Mouse (Mus musculus): Measurements from ENCODE around the gene Rhpn2. TPM values are rescaled to one million over a fixed set of nuclear protein-coding genes. Genes with fewer than 3 reads are reported as not detected.

The Rhpn2 gene
- polyA plus RNA-seq, 1 experiment from 2014 or later: 3.7 TPM

DNA sequence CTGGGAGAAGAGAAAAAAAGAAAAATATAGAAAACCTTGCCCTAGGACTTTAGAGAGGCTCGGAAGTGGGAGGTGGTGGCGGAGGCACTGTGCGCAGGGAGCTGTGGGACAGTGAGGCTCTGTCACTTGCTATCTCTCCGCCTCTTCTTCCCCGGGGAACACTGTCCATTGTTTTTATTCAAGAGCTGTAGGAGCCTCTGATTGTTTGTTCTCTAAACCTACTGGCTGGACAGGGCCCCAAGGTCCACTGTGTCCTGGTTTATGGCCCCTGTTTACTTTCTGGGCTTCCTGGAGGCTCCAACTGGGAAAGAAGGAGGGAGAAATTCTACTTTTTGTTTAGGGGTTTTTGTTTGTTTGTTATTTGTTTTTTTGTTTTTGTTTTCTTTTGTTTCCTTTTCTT lies 6.2 kb downstream of the Rhpn2 start:
- Histone ChIP-seq H3K4me2 (replicated peaks; ENCODE audit: low read depth, low read length) (no peak overlapping the region), H3K4me1 (replicated peaks; ENCODE audit: control insufficient read depth, insufficient read depth, low read length) (no peaks in the 10 kb centered on the region), H3K9ac (ENCODE audit: low read depth, low read length) (no peak overlapping the region), H3K36me3 (ENCODE audit: control insufficient read depth, insufficient read depth, low read length) (no peaks in the 10 kb centered on the region), H3K9me3 (ENCODE audit: control insufficient read depth, low read length) (no peaks in the 10 kb centered on the region), H3K27me3 (ENCODE audit: control insufficient read depth, insufficient read depth, low read length) (peaks cover 5% of the 10 kb centered on the region; the same call in 1 of the 2 replicates), H3K27ac (ENCODE audit: low read depth, low read length) (no peak overlapping the region), H3K4me3 (ENCODE audit: low read depth, low read length) (no peak overlapping the region)
- no peak for ATAC-seq (ENCODE audit: low FRiP score)
- WGBS: 12% methylated on average over 5 of the region's 5 CpGs
- peak; percentile 25 for DNase-seq (ENCODE audit: low spot score)

DNA sequence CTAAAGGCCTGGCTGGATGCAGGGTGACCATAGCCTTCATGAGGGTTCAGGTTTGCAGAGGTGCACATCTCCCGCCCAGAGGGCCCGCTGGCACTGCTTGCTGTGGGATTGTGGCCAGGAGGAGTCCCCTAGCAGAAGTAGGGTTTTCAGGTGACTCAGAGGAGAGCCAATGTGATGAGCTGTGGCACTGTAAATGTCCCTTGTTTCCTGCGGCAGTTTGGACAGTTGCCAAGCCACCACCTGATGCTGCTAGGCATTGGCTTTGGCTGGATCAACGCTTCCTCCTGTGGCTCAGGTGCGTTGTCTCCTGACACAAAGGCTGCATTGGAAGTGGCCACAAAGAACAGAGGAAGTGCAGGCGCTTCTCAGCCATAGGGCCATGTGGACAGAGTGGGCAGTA lies 7.3 kb downstream of the Rhpn2 start:
- no peak for DNase-seq (ENCODE audit: low spot score)
- ATAC-seq (ENCODE audit: low FRiP score): no peak
- no peaks in the 10 kb centered on the region for H3K4me1 ChIP-seq (replicated peaks; ENCODE audit: control insufficient read depth, insufficient read depth, low read length)
- H3K9ac ChIP-seq (ENCODE audit: low read depth, low read length): no peak overlapping the region
- H3K36me3 ChIP-seq (ENCODE audit: control insufficient read depth, insufficient read depth, low read length): no peaks in the 10 kb centered on the region
- H3K27me3 ChIP-seq (ENCODE audit: control insufficient read depth, insufficient read depth, low read length): 0 out of 2 replicates have a peak, but pooled peaks cover 2% of the 10 kb centered on the region
- no peaks in the 10 kb centered on the region for H3K9me3 ChIP-seq (ENCODE audit: control insufficient read depth, low read length)
- no peak overlapping the region for H3K27ac ChIP-seq (ENCODE audit: low read depth, low read length)
- WGBS: 87% methylated on average over 6 of the region's 6 CpGs
- no peak overlapping the region for H3K4me2 ChIP-seq (replicated peaks; ENCODE audit: low read depth, low read length)
- H3K4me3 ChIP-seq (ENCODE audit: low read depth, low read length): no peak overlapping the region

DNA sequence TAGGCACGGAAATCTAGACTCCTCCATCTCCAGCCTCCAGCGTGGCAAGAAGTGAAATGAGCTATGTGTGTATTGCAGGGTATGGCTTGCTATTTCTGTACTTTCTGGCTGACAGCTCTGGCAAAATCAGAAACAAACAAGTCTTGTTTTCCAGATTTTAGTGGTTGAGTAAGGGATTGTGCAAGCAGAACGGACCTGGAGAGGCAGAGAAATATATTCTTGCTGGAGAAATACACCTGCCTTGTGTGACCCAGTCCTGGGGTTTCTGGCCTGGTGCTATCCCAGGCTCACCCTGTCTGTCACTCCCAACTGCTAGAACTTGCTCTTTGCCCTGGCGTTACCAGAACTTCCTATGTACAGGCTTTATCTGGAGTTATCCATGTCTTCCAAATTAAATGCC lies 8.5 kb downstream of the Rhpn2 start:
- Histone ChIP-seq H3K27ac (ENCODE audit: low read depth, low read length) (no peak overlapping the region), H3K9ac (ENCODE audit: low read depth, low read length) (no peak overlapping the region), H3K4me3 (ENCODE audit: low read depth, low read length) (no peak overlapping the region), H3K9me3 (ENCODE audit: control insufficient read depth, low read length) (no peaks in the 10 kb centered on the region), H3K36me3 (ENCODE audit: control insufficient read depth, insufficient read depth, low read length) (no peaks in the 10 kb centered on the region), H3K4me1 (replicated peaks; ENCODE audit: control insufficient read depth, insufficient read depth, low read length) (no peaks in the 10 kb centered on the region), H3K4me2 (replicated peaks; ENCODE audit: low read depth, low read length) (no peak overlapping the region), H3K27me3 (ENCODE audit: control insufficient read depth, insufficient read depth, low read length) (no peaks in the 10 kb centered on the region)
- DNase-seq (ENCODE audit: low spot score) (no peak), ATAC-seq (ENCODE audit: low FRiP score) (no peak)
- 75% methylated on average over 4 of the region's 4 CpGs for WGBS

- H3K4me2 ChIP-seq (replicated peaks; ENCODE audit: low read depth, low read length): no peak overlapping the region
- H3K4me1 ChIP-seq (replicated peaks; ENCODE audit: control insufficient read depth, insufficient read depth, low read length): no peaks in the 10 kb centered on the region
- no peaks in the 10 kb centered on the region for H3K36me3 ChIP-seq (ENCODE audit: control insufficient read depth, insufficient read depth, low read length)
- no peak overlapping the region for H3K27ac ChIP-seq (ENCODE audit: low read depth, low read length)
- no peaks in the 10 kb centered on the region for H3K27me3 ChIP-seq (ENCODE audit: control insufficient read depth, insufficient read depth, low read length)
- 93% methylated on average over 5 of the region's 5 CpGs for WGBS
- H3K4me3 ChIP-seq (ENCODE audit: low read depth, low read length): no peak overlapping the region
- no peaks in the 10 kb centered on the region for H3K9me3 ChIP-seq (ENCODE audit: control insufficient read depth, low read length)
- no peak for ATAC-seq (ENCODE audit: low FRiP score)
- no peak for DNase-seq (ENCODE audit: low spot score)
- H3K9ac ChIP-seq (ENCODE audit: low read depth, low read length): no peak overlapping the region
These were observed 10.9 kb downstream of the Rhpn2 start for GRCm38 (mm10) chr7:35344785-35345330.

- DNase-seq (ENCODE audit: low spot score): no peak
- no peak overlapping the region for H3K4me2 ChIP-seq (replicated peaks; ENCODE audit: low read depth, low read length)
- no peaks in the 10 kb centered on the region for H3K9me3 ChIP-seq (ENCODE audit: control insufficient read depth, low read length)
- H3K36me3 ChIP-seq (ENCODE audit: control insufficient read depth, insufficient read depth, low read length): no peaks in the 10 kb centered on the region
- 77% methylated on average over 17 of the region's 18 CpGs for WGBS
- no peaks in the 10 kb centered on the region for H3K27me3 ChIP-seq (ENCODE audit: control insufficient read depth, insufficient read depth, low read length)
- ATAC-seq (ENCODE audit: low FRiP score): no peak
- H3K27ac ChIP-seq (ENCODE audit: low read depth, low read length): no peak overlapping the region
- no peaks in the 10 kb centered on the region for H3K4me1 ChIP-seq (replicated peaks; ENCODE audit: control insufficient read depth, insufficient read depth, low read length)
- H3K9ac ChIP-seq (ENCODE audit: low read depth, low read length): no peak overlapping the region
- H3K4me3 ChIP-seq (ENCODE audit: low read depth, low read length): no peak overlapping the region
These were observed 14.1 kb downstream of the Rhpn2 start for GRCm38 (mm10) chr7:35347918-35348700.

GRCm38 (mm10) chr7:35349022-35349421 lies 15.1 kb downstream of the Rhpn2 start:
- ATAC-seq (ENCODE audit: low FRiP score): no peak
- WGBS: 87% methylated on average over 4 of the region's 4 CpGs
- no peaks in the 10 kb centered on the region for H3K4me1 ChIP-seq (replicated peaks; ENCODE audit: control insufficient read depth, insufficient read depth, low read length)

DNA sequence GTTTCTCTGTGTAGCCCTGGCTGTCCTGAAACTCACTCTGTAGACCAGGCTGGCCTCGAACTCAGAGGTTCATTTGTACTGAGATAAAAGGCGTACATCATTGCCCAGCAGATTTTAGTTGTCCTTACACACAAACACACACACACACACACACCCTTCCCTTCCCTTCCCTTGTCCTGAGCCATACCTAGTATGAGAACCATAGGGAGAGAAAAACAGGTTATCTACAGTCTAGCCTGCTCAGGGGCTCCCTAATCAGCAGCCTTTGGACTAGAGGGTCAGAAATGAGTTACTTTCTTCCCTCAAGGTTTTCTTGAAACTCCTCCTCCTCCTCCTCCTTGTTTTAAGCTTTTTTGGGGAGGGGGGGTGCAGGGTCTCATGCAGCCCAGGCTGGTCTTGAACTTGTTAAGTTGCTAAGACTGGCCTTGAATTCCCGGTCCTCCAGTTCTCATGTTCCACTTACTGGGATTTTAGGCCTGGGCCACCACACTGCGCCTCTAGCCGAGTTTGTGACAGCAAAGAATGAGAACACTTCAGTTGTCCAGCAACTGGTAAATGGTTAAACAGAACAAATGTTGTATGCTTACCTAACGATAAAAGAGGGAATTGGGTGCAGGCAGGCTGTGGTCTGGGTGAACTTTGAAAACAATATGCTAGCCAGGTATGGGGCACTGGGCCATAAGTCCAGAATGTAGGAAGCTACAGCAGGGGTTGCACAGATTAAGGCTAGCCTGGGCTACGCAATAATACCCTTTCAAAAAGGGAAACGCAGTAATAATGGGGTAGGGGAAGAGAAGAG lies 16.1 kb downstream of the Rhpn2 start:
- 86% methylated on average over 8 of the region's 8 CpGs for WGBS
- Histone ChIP-seq H3K36me3 (ENCODE audit: control insufficient read depth, insufficient read depth, low read length) (no peaks in the 10 kb centered on the region), H3K9ac (ENCODE audit: low read depth, low read length) (no peak overlapping the region), H3K4me3 (ENCODE audit: low read depth, low read length) (no peak overlapping the region), H3K9me3 (ENCODE audit: control insufficient read depth, low read length) (no peaks in the 10 kb centered on the region), H3K4me1 (replicated peaks; ENCODE audit: control insufficient read depth, insufficient read depth, low read length) (no peaks in the 10 kb centered on the region), H3K27ac (ENCODE audit: low read depth, low read length) (no peak overlapping the region), H3K4me2 (replicated peaks; ENCODE audit: low read depth, low read length) (no peak overlapping the region), H3K27me3 (ENCODE audit: control insufficient read depth, insufficient read depth, low read length) (no peaks in the 10 kb centered on the region)
- DNase-seq (ENCODE audit: low spot score) (no peak), ATAC-seq (ENCODE audit: low FRiP score) (no peak)

More at GRCm38 (mm10) chr7:35349022-35349421, 15.1 kb downstream of the Rhpn2 start:
- Histone ChIP-seq H3K27ac (ENCODE audit: low read depth, low read length) (no peak overlapping the region), H3K9ac (ENCODE audit: low read depth, low read length) (no peak overlapping the region), H3K9me3 (ENCODE audit: control insufficient read depth, low read length) (no peaks in the 10 kb centered on the region), H3K4me2 (replicated peaks; ENCODE audit: low read depth, low read length) (no peak overlapping the region), H3K27me3 (ENCODE audit: control insufficient read depth, insufficient read depth, low read length) (no peaks in the 10 kb centered on the region), H3K4me3 (ENCODE audit: low read depth, low read length) (no peak overlapping the region), H3K36me3 (ENCODE audit: control insufficient read depth, insufficient read depth, low read length) (no peaks in the 10 kb centered on the region)
- no peak for DNase-seq (ENCODE audit: low spot score)

DNA sequence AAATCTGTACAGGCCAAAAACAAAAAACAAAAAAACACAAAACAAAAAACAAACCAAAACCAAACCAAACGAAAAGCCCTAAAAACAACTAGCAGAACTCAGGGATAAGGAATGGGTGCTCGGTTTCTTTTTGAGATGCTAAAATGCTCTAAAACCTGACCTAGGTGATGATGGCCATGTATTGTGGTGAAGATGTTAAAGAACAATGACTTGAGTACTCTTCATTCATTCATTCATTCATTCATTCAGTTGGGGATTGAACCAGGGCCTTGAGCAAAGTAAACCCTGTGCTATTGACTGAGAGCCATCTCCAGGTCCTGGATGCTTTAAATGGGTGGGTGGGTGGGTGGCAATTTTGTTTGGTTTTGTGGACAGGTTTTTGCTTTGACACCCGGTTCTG lies 17.2 kb downstream of the Rhpn2 start:
- Histone ChIP-seq H3K36me3 (ENCODE audit: control insufficient read depth, insufficient read depth, low read length) (no peaks in the 10 kb centered on the region), H3K4me3 (ENCODE audit: low read depth, low read length) (no peak overlapping the region), H3K9ac (ENCODE audit: low read depth, low read length) (no peak overlapping the region), H3K9me3 (ENCODE audit: control insufficient read depth, low read length) (no peaks in the 10 kb centered on the region), H3K27ac (ENCODE audit: low read depth, low read length) (no peak overlapping the region), H3K4me2 (replicated peaks; ENCODE audit: low read depth, low read length) (no peak overlapping the region), H3K27me3 (ENCODE audit: control insufficient read depth, insufficient read depth, low read length) (no peaks in the 10 kb centered on the region), H3K4me1 (replicated peaks; ENCODE audit: control insufficient read depth, insufficient read depth, low read length) (no peaks in the 10 kb centered on the region)
- 91% methylated on average over 3 of the region's 3 CpGs for WGBS
- no peak for ATAC-seq (ENCODE audit: low FRiP score)
- DNase-seq (ENCODE audit: low spot score): no peak
